Mouse (Mus musculus) heart, postnatal 25 days (tissue): ENCODE results near the gene Tnfrsf4. TPM values are rescaled to one million over a fixed set of nuclear protein-coding genes. Genes with fewer than 3 reads are reported as not detected.
A peak's percentile ranks its signal among the peaks of the same experiment; 100 is the strongest.

ENCODE experiments used
- DNase-seq: peaks from one replicate; pipeline ENCODE4 v3.0.0; 2022; ENCODE audit warnings: low spot score
- intact Hi-C: fragments of 180-260 bp; cut with DNase I; formaldehyde crosslinking; loops from one replicate; pipeline ENCODE4 v1.15.1; 2025
- microRNA-seq: library from miRNA; unstranded; fragments of <30 nt; microRNA quantifications from one replicate; pipeline ENCODE4 v1.2.0, GENCODE M21; 2022
- total RNA-seq, 2 experiments: library from RNA; stranded (reverse); gene quantifications; 2 replicates each; pipeline ENCODE4 v1.2.3; 2021

Gene Tnfrsf4
- total RNA-seq, 2 experiments from 2014 or later: 0.23 TPM; not detected in 1

- intact Hi-C loops: no loop called here
- DNase-seq: no peak
Measured at GRCm38 (mm10) chr4:156063861-156064509, 50.3 kb downstream of the Tnfrsf4 start.

DNA sequence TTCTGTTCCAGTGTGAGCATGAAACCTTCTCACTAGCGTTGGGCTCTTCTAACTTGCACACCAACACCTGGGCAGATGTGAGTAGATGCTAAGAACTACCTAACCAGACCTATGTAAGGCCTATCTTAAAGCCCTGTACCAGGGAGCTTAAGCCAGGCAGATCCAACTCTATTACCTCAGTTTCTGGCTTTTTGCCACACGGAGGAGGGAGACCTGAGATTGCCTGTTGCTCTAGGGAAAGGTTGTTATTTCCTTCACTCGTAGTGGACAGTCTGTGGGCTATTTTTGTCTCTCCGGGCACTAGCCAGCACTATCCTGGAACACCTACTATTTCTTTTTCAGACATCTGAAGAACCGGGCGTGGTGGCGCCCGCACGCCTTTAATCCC is 50.9 kb downstream of the Tnfrsf4 start:
- intact Hi-C loops: no loop called here
- DNase-seq: no peak

DNA sequence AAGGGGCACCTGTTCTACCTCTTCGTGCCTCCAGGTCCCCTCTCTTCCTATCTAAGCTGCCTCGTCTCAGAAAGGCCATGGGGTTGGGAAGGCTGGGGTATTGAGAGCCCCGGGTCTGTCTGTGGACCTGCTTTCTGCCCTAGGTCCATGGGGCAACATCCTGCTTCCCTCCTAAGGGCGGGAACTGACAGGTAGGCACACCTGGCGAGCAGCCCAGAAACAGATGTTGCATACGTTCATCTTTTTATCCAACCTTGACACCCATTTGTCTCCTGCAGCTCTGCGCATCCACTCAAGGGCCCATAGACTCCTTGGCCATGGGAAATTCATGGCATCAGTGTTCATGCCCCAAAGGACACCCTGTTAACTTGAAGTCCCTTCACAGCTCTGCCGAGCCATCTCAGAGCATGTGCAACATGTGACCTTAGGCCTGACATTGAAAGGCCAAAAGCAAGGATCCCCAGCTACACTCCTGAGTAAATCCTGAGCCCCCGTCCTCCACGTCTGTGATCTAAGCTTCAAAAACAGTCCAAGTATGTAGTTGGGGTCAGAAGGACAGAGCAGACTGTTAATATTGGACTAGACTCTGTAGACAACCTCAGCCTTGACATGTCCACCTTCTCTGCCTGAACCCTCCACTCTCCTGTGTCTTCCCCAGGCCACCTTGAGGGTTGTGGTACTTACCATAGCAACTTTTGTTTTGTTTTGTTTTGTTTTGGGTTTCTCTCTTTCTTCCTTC is 51.7 kb downstream of the Tnfrsf4 start:
- DNase-seq: no peak
- intact Hi-C loops: no loop called here

Small RNA genes within 50 kb of the gene (microRNA-seq; reads per million reads assigned to microRNA genes)
- gene Mir200a: 1.4 reads per million
- gene Mir200b: 12.2 reads per million, percentile 28 among the genes with 10 or more reads in this experiment
- gene Mir429: 20.3 reads per million, percentile 36 among the genes with 10 or more reads in this experiment

Other genes starting within 250 kb of the Tnfrsf4 start
- 1 to 10 TPM; 7.9 to 9.4 TPM for gene Vwa1, start 239.1 kb upstream of the Tnfrsf4 start, total RNA-seq
- gene Tmem88b, start 228.0 kb upstream of the Tnfrsf4 start, total RNA-seq: under 1 TPM; 0.75 to 0.84 TPM
- not detected for gene Ankrd65, start 223.4 kb upstream of the Tnfrsf4 start, total RNA-seq
- gene Mrpl20, start 211.0 kb upstream of the Tnfrsf4 start, total RNA-seq: 10 to 100 TPM; 75.0 to 78.0 TPM
- gene Ccnl2, start 201.4 kb upstream of the Tnfrsf4 start, total RNA-seq: 10 to 100 TPM; 35.6 to 37.8 TPM
- 100 to 1,000 TPM; 108 to 109 TPM for gene Aurkaip1, start 182.6 kb upstream of the Tnfrsf4 start, total RNA-seq
- 10 to 100 TPM; 30.5 to 33.0 TPM for gene Mxra8, start 174.2 kb upstream of the Tnfrsf4 start, total RNA-seq
- 10 to 100 TPM; 43.3 to 44.3 TPM for gene Dvl1, start 166.4 kb upstream of the Tnfrsf4 start, total RNA-seq
- under 1 TPM; 0.14 to 0.26 TPM for gene Tas1r3, start 150.5 kb upstream of the Tnfrsf4 start, total RNA-seq
- 10 to 100 TPM in 1 of 2 experiments, 1 to 10 TPM in 1; 8.1 to 10.5 TPM for gene Cptp, start 144.4 kb upstream of the Tnfrsf4 start, total RNA-seq
- gene Ints11, start 144.3 kb upstream of the Tnfrsf4 start, total RNA-seq: 10 to 100 TPM; 15.9 to 17.5 TPM
- gene Pusl1, start 122.1 kb upstream of the Tnfrsf4 start, total RNA-seq: 10 to 100 TPM; 12.8 to 13.8 TPM
- gene Acap3, start 122.0 kb upstream of the Tnfrsf4 start, total RNA-seq: 10 to 100 TPM; 11.7 to 18.0 TPM
- gene Ube2j2, start 70.0 kb upstream of the Tnfrsf4 start, total RNA-seq: 10 to 100 TPM; 50.7 to 60.2 TPM
- 10 to 100 TPM; 13.3 to 14.6 TPM for gene C1qtnf12, start 51.5 kb upstream of the Tnfrsf4 start, total RNA-seq
- 1 to 10 TPM; 2.4 to 2.7 TPM for gene B3galt6, start 21.2 kb upstream of the Tnfrsf4 start, total RNA-seq
- 10 to 100 TPM; 77.3 to 81.8 TPM for gene Sdf4, start 21.0 kb upstream of the Tnfrsf4 start, total RNA-seq
- gene Tnfrsf18, start 12.3 kb downstream of the Tnfrsf4 start, total RNA-seq: under 1 TPM in 1 of 2 experiments, not detected in 1; 0.34 TPM
- gene Ttll10, start 45.6 kb downstream of the Tnfrsf4 start, total RNA-seq: not detected
- 1 to 10 TPM; 3.3 to 3.6 TPM for gene 9430015G10Rik, start 96.1 kb downstream of the Tnfrsf4 start, total RNA-seq
- under 1 TPM in 1 of 2 experiments, not detected in 1; 0.10 TPM for gene Rnf223, start 116.7 kb downstream of the Tnfrsf4 start, total RNA-seq
- gene Agrn, start 183.6 kb downstream of the Tnfrsf4 start, total RNA-seq: 10 to 100 TPM; 35.3 to 40.4 TPM
- gene Isg15, start 187.0 kb downstream of the Tnfrsf4 start, total RNA-seq: 1 to 10 TPM; 3.2 to 4.5 TPM
- 1 to 10 TPM; 6.3 to 6.9 TPM for gene AW011738, start 189.5 kb downstream of the Tnfrsf4 start, total RNA-seq
- 100 to 1,000 TPM; 227 to 246 TPM for gene Perm1, start 202.0 kb downstream of the Tnfrsf4 start, total RNA-seq
- 10 to 100 TPM; 10.5 to 10.6 TPM for gene Plekhn1, start 221.0 kb downstream of the Tnfrsf4 start, total RNA-seq
- gene Noc2l, start 222.2 kb downstream of the Tnfrsf4 start, total RNA-seq: 10 to 100 TPM; 22.6 to 22.9 TPM
- gene Samd11, start 241.8 kb downstream of the Tnfrsf4 start, total RNA-seq: not detected